Mouse (Mus musculus) urinary bladder, postnatal 25 days (tissue): ENCODE results near the gene Ppif.

Experiments
- DNase-seq: peaks from one replicate; pipeline ENCODE4 v3.0.0; 2022; ENCODE audit warnings: low spot score

Ppif gene

GRCm38 (mm10) chr14:25736589-25736988 is 42.6 kb downstream of the Ppif start:
- peak; percentile 47 for DNase-seq

GRCm38 (mm10) chr14:25738591-25739001 is 44.6 kb downstream of the Ppif start:
- DNase-seq = no peak

GRCm38 (mm10) chr14:25739957-25740565 is 46.1 kb downstream of the Ppif start:
- DNase-seq = no peak

GRCm38 (mm10) chr14:25741211-25741610 is 47.3 kb downstream of the Ppif start:
- no peak for DNase-seq

- no peak for DNase-seq
These were observed 48.0 kb downstream of the Ppif start for GRCm38 (mm10) chr14:25741840-25742367.

- DNase-seq = no peak
These were observed 49.0 kb downstream of the Ppif start for GRCm38 (mm10) chr14:25742943-25743342.

DNA sequence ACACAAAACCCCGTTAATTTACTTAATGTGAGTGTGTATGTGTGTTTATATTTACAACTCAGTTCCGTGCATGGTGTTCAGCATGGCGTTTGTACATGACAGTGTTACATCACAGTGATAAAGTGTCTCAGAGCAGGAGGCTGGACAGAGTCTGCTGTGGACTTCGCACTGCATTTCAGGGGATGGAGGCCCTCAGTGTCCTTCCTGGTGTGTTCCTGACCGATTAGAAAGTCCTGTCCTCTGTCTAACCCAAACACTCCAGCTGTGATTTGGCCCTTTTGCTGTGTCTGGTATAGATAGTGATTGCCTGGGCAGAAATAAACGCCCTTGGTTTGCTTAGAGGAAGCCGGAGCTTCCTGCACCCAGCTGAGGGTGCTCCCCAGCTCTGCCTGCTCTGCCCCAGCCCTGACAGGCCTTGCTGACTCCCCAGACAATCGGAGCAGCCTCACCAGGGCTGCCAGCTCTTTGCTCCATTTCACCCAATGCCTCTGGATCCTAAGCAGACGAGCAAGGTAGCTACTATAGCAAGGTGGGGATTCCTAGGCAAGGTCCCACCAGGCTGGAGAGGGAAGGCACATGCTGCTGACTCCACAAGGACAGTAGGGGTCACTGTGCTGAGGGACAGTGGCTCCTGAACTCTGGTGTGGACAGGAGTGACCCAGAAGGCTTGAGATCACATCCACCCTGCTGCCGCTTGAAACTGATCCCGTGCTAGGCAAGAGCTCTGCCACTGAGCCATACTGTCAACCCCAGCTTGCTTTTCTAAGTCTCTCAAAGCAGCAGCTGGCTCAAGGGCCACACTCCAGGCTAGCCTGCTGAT is 51.6 kb downstream of the Ppif start:
- no peak for DNase-seq

DNA sequence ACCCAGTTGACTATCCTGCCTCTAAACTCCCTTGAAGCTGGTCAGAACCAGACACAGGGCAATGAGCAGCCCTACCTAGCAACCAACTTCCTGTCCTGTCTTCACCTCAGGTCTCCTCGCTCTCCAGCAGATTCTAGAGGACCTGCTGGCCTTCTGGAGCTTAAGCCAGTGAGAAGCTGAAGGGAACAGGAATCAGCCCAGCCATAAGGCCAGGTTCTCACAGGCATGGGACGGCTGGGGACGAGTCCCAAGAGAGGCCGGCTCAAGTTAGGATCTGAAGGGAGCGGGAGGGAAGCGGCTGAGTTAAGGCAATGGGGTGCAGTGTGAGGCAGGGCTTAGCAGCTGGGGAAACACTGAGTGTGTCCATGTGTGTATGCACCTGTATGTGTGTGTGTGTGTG is 52.4 kb downstream of the Ppif start:
- DNase-seq = no peak

DNA sequence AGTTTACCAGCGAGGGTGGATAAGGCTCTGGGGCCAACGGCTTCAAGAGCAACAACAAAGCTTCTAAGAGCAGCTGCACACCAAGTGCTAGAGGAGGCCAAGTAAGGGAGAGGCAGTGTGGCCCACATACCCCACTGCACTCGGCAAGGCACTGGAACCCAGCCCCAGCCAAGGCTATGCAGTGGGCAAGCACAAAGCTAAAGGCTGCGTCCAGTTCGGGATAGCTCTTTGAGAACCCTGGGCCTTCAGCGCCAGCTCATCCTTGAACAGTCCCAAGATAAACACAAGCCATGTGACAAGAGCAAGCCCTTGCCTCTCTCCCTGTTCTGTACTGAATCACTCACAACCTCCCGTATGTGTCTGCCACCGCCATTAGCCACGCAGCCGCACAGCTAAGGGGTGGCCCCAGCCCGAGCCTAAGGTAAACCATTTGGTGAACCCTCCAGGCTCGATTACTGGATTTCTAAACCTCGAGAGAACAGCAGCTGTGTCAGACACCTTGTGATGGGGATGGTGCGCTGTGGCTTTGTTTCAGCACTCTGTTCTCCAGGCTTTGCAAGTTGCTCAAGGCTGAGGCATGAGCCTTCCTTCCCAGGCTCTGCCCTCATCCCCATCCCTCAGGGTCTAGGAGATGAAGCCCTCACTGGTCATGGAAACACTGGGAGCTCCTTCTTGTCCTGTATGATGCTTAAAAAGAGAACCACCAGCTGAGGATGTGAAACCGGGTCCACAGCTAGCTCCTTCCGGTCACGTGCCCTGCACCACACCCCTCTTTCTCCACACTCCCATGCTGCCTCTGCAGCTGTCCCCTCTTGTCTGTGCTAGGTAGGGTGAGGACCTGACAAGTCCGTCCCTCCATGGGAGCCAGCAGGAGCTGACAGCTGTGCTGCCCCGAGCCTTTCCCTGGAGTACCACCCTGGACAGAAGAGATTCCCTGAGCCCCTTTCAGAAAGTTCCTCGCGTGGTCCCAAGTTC is 53.3 kb downstream of the Ppif start:
- no peak for DNase-seq

GRCm38 (mm10) chr14:25747996-25748756 is 54.2 kb downstream of the Ppif start:
- no peak for DNase-seq

DNA sequence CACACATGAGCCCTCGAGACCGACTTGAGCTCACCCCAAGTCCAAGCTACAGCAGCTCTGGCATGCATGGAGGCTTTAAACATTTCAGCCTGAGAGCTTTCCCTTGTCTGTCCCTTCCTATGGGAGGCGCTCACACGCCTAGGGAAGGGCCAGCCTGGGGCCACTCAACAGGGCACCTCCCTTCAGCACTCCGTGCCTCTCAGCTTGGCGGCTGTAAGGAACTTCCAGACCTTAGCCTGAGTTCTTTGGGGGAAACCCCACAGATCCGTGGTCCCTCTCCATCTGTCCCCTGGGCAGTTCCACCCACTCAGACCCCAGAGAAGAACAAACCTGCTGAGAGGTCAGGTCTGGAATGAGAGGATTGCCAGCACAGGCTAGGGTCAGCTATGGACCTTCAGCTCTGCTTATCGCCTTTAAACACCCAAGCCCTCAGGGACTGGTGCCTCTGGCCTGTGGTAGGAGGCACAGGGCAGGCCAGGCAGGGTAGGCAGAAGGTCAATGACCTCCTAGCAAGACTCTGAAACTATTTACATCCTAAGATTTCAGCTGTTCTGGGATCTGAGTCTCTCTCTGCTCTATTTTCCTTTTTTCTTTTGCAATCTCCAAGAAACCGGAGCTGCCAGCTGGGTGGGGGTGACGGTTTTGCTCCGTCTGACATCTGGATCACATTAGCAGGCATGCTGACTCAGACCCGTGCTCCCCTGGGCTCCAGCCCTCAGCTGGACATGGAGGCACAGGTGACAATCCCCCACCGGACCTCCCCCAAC is 55.4 kb downstream of the Ppif start:
- no peak for DNase-seq
